Mouse (Mus musculus) splenic B cell, adult 2 months (primary cell): ENCODE results near the gene Ndufs4.

Experiments used
- DNase-seq: peaks from one replicate; pipeline ENCODE4 v3.0.0-alpha.2; 2011; ENCODE audit warnings: low read depth, low spot score
- H3K27me3 ChIP-seq: 2 replicates; pipeline ENCODE4 v1.6.1; 2012; ENCODE audit warnings: mild to moderate bottlenecking, low read length, moderate library complexity, mixed read lengths; ENCODE audit not compliant: control insufficient read depth, poor library complexity, insufficient read depth, severe bottlenecking
- H3K36me3 ChIP-seq: 2 replicates; pipeline ENCODE4 v1.6.1; 2012; ENCODE audit warnings: mild to moderate bottlenecking, low read length, moderate library complexity, mixed read lengths; ENCODE audit not compliant: control insufficient read depth, poor library complexity, insufficient read depth, severe bottlenecking

Gene Ndufs4

DNA sequence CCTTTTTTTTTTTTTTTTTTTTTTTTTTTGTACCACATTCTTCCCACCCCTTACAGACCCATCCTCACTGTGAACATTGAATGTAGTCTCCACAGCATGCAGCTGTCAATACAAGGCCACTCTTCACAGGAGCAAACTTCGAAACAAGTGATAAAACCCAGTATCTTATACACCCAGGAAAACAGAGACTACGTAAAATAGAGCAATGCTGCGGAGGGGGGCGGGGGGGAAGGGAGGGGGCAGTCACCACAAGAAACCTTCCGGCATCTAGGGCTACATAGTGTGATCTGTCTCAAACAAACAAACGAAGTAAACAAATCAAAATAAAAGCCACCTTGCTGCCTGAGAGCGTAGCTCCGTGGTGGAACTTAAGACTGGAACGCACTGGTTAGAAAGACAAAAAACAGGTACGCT is 977 bp downstream of the Ndufs4 start:
- Histone ChIP-seq H3K36me3 (no peaks in the 10 kb centered on the region), H3K27me3 (no peaks in the 10 kb centered on the region; the same call in 1 of the 2 replicates)
- DNase-seq, result peak; percentile 25

- no peaks in the 10 kb centered on the region for H3K27me3 ChIP-seq
- no peak for DNase-seq
Observed at GRCm38 (mm10) chr13:114376511-114376910, 11.5 kb downstream of the Ndufs4 start.

DNA sequence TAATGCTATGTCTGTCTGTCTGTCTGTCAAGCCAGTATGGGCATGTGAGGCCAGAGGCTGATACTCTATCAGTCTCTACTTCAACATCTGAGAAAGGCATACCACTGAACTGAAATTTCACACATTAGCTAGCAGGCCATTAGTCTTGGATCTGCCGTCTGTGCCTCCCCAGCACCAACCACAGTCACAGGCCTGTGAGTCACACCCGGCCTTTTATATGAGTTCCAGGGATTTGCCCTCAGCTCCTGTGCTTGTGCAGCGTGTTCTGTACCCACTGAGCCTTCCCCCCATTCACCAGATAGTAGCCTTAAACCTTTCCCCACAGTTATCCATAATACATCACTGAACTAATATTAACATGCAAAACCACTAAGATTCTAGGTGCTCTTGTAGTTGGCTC is 26.0 kb downstream of the Ndufs4 start:
- no peak for DNase-seq
- Histone ChIP-seq H3K27me3 (no peaks in the 10 kb centered on the region), H3K36me3 (no peaks in the 10 kb centered on the region)

More at GRCm38 (mm10) chr13:114376511-114376910, 11.5 kb downstream of the Ndufs4 start:
- peaks cover 5% of the 10 kb centered on the region; the same call in 1 of the 2 replicates for H3K36me3 ChIP-seq

DNA sequence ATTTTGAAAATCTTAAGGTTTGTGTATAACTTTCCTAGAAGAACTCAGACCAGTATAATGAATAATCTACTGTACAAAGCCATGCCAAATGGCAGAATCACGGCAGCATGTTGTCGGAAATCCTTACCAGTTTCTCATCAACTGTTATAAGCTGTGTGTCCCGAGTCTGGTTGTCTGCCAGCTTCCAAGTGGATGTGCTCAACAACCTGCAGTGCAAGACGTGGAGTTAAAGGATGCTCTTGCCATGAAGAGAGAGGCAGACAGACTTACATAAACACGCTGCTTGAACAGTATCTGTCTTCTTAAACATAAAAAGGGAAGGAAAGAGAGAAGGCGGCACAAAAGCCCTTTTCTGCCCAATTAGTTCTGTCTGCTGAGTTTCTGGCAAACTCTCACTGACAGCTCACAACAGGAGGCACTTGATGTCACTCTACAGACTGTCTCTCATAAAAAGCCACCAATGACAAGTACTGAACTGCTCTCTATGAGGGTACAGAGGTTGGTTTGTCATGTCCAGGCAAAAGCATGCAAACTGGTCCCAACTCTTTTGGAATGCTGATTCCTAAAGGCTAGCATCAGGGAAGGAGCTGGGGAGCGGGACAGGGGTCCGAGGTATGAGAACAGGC is 36.6 kb downstream of the Ndufs4 start:
- Histone ChIP-seq H3K36me3 (no peaks in the 10 kb centered on the region), H3K27me3 (no peaks in the 10 kb centered on the region)
- DNase-seq, result no peak

- no peaks in the 10 kb centered on the region for H3K36me3 ChIP-seq
- no peak for DNase-seq
- H3K27me3 ChIP-seq, result no peaks in the 10 kb centered on the region
Observed at GRCm38 (mm10) chr13:114344979-114345712, 42.9 kb downstream of the Ndufs4 start.

- Histone ChIP-seq H3K27me3 (no peaks in the 10 kb centered on the region), H3K36me3 (no peaks in the 10 kb centered on the region)
- no peak for DNase-seq
Observed at GRCm38 (mm10) chr13:114344220-114344973, 43.7 kb downstream of the Ndufs4 start.

- Histone ChIP-seq H3K27me3 (no peaks in the 10 kb centered on the region), H3K36me3 (no peaks in the 10 kb centered on the region)
- DNase-seq, result no peak
Observed at GRCm38 (mm10) chr13:114343001-114343400, 45.1 kb downstream of the Ndufs4 start.

GRCm38 (mm10) chr13:114319835-114320389 is 68.1 kb downstream of the Ndufs4 start:
- no peak for DNase-seq
- Histone ChIP-seq H3K27me3 (no peaks in the 10 kb centered on the region), H3K36me3 (peaks cover 1% of the 10 kb centered on the region; the same call in 1 of the 2 replicates)

DNA sequence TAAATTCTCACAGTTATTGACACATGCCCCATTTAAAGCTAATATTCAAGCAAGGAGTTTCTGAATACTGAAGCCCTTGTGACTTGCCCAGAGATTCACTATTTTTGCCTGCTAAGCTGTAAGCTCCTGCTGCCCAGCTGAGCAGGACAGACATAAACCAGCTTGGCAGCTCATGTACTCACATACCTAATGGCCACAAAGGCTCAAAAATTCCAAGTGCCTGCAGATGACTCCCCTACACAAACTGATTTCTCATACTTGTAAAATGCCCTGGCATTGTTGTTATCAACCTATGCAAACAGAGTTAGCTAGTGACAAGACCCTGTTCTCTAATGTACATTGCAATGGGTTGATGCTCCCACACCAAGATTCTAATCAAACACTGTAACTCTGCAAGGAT is 68.9 kb downstream of the Ndufs4 start:
- DNase-seq, result no peak
- Histone ChIP-seq H3K36me3 (peaks cover 1% of the 10 kb centered on the region; the same call in 1 of the 2 replicates), H3K27me3 (no peaks in the 10 kb centered on the region)

- DNase-seq, result no peak
- peaks cover 1% of the 10 kb centered on the region; the same call in 1 of the 2 replicates for H3K36me3 ChIP-seq
- H3K27me3 ChIP-seq, result no peaks in the 10 kb centered on the region
Observed at GRCm38 (mm10) chr13:114315374-114315773, 72.7 kb downstream of the Ndufs4 start.

GRCm38 (mm10) chr13:114314953-114315352 is 73.1 kb downstream of the Ndufs4 start:
- no peak for DNase-seq
- Histone ChIP-seq H3K27me3 (no peaks in the 10 kb centered on the region), H3K36me3 (peaks cover 1% of the 10 kb centered on the region; the same call in 1 of the 2 replicates)

DNA sequence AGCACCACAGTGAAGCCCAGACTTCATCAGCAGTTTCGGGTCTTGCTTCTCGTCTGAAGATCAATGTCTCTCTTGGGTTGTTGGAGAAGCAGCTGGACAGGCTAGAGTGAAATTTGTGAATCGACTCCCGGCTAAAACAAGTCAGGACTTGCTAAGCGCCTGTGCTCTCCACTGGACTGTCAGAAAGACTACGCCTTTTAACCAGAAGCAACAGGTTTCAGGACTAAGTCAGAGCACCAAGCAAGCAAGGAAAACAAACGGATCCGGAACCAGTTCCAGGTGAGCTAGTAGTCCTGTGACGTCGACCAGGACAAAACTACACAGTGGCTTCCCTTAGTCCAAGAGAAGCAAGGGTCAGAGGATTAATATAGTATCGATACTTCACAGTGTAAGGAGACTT is 77.5 kb downstream of the Ndufs4 start:
- no peaks in the 10 kb centered on the region; the same call in 1 of the 2 replicates for H3K36me3 ChIP-seq

GRCm38 (mm10) chr13:114304684-114305083 is 83.4 kb downstream of the Ndufs4 start:
- H3K36me3 ChIP-seq, result 0 out of 2 replicates have a peak, but pooled peaks cover 3% of the 10 kb centered on the region
- H3K27me3 ChIP-seq, result no peaks in the 10 kb centered on the region
- no peak for DNase-seq

More for the DNA sequence above, 77.5 kb downstream of the Ndufs4 start:
- H3K27me3 ChIP-seq, result no peaks in the 10 kb centered on the region
- no peak for DNase-seq

GRCm38 (mm10) chr13:114303466-114304175 is 84.4 kb downstream of the Ndufs4 start:
- Histone ChIP-seq H3K27me3 (no peaks in the 10 kb centered on the region), H3K36me3 (0 out of 2 replicates have a peak, but pooled peaks cover 3% of the 10 kb centered on the region)
- no peak for DNase-seq
